Mouse (Mus musculus) lung, postnatal 0 days (tissue): ENCODE data around the gene Tbc1d22b. TPM values are rescaled to one million over a fixed set of nuclear protein-coding genes. Genes with fewer than 3 reads are reported as not detected.
"Not testable (repeated sequence)": the region's sequence is repeated elsewhere in the genome, so short reads cannot be mapped to it uniquely, and the experiment has no call there.

Source experiments
- ATAC-seq: fragments of 200-750 bp; cut with Nextera tagmentation; 2 replicates; pipeline ENCODE4 v1.8.0; 2017; ENCODE audit warnings: moderate library complexity
- DNase-seq: peaks from one replicate; pipeline ENCODE4 v3.0.0-alpha.2; 2016; ENCODE audit warnings: low spot score
- H3K27ac ChIP-seq: fragments of 300-500 bp; sonication (generic); 2 replicates; pipeline ENCODE4 v1.5.1; 2014; ENCODE audit warnings: antibody characterized with exemption, mild to moderate bottlenecking, low read length, mixed read lengths
- H3K27me3 ChIP-seq: fragments of 300-500 bp; sonication (generic); replicated peaks from 2 replicates; pipeline ENCODE4 v1.6.1; 2014; ENCODE audit warnings: low read length, mixed read lengths; ENCODE audit not compliant: insufficient read depth
- H3K36me3 ChIP-seq: fragments of 300-500 bp; sonication (generic); 2 replicates; pipeline ENCODE4 v1.6.1; 2014; ENCODE audit warnings: low read length, mixed read lengths; ENCODE audit not compliant: insufficient read depth
- H3K4me1 ChIP-seq: fragments of 300-500 bp; sonication (generic); 2 replicates; pipeline ENCODE4 v1.6.1; 2014; ENCODE audit warnings: antibody characterized with exemption, low read depth, low read length, mixed read lengths; ENCODE audit not compliant: insufficient read depth
- H3K4me2 ChIP-seq: fragments of 300-500 bp; sonication (generic); replicated peaks from 2 replicates; pipeline ENCODE4 v1.6.1; 2014; ENCODE audit warnings: low read depth, mild to moderate bottlenecking, low read length, moderate library complexity, mixed read lengths
- H3K4me3 ChIP-seq: fragments of 300-500 bp; sonication (generic); 2 replicates; pipeline ENCODE4 v1.5.1; 2014; ENCODE audit warnings: low read depth, low read length
- H3K9ac ChIP-seq: fragments of 300-500 bp; sonication (generic); replicated peaks from 2 replicates; pipeline ENCODE4 v1.6.1; 2014; ENCODE audit warnings: low read depth, mild to moderate bottlenecking
- H3K9me3 ChIP-seq: fragments of 300-500 bp; sonication (generic); 2 replicates; pipeline ENCODE4 v1.6.1; 2016; ENCODE audit warnings: low read length, mixed read lengths
- CTCF ChIP-seq: IDR thresholded peaks from 2 replicates; pipeline ENCODE4 v1.5.1; 2016; ENCODE audit warnings: antibody characterized with exemption, mild to moderate bottlenecking
- EP300 ChIP-seq: IDR thresholded peaks from 2 replicates; pipeline ENCODE4 v1.6.1; 2016; ENCODE audit warnings: antibody characterized with exemption, mild to moderate bottlenecking, control low read depth
- whole genome bisulfite sequencing: fragments of 180-500 bp; shearing (Covaris S2); extraction: QIAGEN DNeasy Blood & Tissue Kit; methylation state at CpG from one replicate; pipeline ENCODE4 v1.1.7; 2014; 5-methylcytosine and 5-hydroxymethylcytosine counted together
- polyA plus RNA-seq: library from polyadenylated mRNA; unstranded; fragments of >200 nt; fragmentation: Nextera tagmentation; extraction: Ambion mirVana; gene quantifications from 2 replicates; pipeline ENCODE4 v1.2.1, GENCODE M21; 2015

Gene Tbc1d22b
- polyA plus RNA-seq, 1 experiment from 2014 or later = 5.9 TPM

DNA sequence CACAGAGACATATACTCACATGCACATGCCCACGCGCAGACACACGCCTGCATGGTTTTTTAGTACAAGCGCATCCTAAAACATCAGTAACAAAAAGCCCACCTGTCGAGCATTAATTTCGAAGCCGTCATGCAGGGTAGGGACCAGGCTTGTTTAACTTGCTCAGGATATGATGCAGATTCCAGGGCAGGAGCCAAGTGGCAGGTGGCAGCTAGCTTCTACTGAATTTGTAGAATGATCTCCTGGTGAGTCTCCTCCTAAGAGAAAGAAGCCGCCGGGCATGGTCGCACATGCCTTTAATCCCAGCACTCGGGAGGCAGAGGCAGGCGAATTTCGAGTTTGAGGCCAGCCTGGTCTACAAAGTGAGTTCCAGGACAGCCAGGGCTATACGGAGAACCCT is 49.5 kb downstream of the Tbc1d22b start:
- H3K27me3 ChIP-seq = no peaks in the 10 kb centered on the region
- H3K9ac ChIP-seq = no peak overlapping the region
- WGBS = 95% methylated on average over 14 of the region's 14 CpGs
- H3K36me3 ChIP-seq = 0 out of 2 replicates have a peak, but pooled peaks cover 3% of the 10 kb centered on the region
- no peaks in the 10 kb centered on the region; the same call in 1 of the 2 replicates for H3K4me1 ChIP-seq
- no peak for DNase-seq
- TF ChIP-seq CTCF (no peak), EP300 (no peak)
- ATAC-seq = no peak
- no peak overlapping the region for H3K27ac ChIP-seq
- no peak overlapping the region for H3K4me2 ChIP-seq
- H3K4me3 ChIP-seq = no peak overlapping the region
- H3K9me3 ChIP-seq = no peaks in the 10 kb centered on the region

DNA sequence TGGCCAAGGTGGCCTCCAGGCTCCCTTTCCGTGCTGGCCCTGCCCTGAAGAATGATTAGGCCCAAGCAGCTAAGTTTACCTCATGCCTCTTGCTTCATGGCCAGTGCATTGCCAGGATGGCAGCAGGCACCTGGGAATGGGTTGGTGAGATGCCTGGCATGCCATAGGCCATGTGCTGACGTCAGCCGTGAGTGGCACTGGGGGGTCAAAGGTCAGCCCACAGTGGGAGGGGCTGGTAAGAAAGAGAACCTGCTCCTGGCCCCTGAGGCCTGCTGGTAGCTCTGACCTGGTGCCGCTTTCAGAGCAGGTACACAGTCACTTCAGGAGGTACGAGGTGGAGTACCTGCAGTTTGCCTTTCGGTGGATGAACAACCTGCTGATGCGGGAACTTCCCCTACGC is 50.0 kb downstream of the Tbc1d22b start:
- DNase-seq (no peak), ATAC-seq (no peak)
- Histone ChIP-seq H3K27me3 (no peaks in the 10 kb centered on the region), H3K9ac (no peak overlapping the region), H3K4me1 (no peaks in the 10 kb centered on the region; the same call in 1 of the 2 replicates), H3K36me3 (0 out of 2 replicates have a peak, but pooled peaks cover 3% of the 10 kb centered on the region), H3K4me2 (no peak overlapping the region), H3K9me3 (no peaks in the 10 kb centered on the region), H3K4me3 (no peak overlapping the region), H3K27ac (no peak overlapping the region)
- TF ChIP-seq EP300 = no peak
- TF ChIP-seq CTCF = no peak
- WGBS = 78% methylated on average over 8 of the region's 8 CpGs

DNA sequence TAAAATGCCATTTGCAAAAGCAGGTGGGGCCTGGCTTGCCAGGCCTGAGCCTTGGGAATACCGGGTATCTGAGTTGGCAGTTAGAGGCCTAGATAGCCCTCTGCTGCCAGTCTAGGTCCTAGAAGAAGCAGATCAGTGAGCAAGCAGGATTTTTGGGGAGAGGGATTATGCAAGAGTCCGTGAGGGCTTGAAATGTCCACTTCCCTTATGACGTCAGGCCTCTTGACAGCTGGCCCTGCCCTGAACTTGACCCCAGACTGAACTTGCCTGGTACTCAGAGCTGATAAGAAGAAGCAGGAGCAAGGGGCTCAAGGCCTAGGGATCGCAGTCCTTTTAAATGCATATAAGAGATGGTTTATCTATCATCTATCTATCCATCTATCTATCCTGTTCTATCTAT is 51.8 kb downstream of the Tbc1d22b start:
- Histone ChIP-seq H3K27ac (peak overlapping the region; percentile 16), H3K4me2 (no peak overlapping the region), H3K9ac (no peak overlapping the region), H3K4me1 (no peaks in the 10 kb centered on the region; the same call in 1 of the 2 replicates), H3K4me3 (no peak overlapping the region), H3K36me3 (0 out of 2 replicates have a peak, but pooled peaks cover 9% of the 10 kb centered on the region), H3K27me3 (no peaks in the 10 kb centered on the region), H3K9me3 (no peaks in the 10 kb centered on the region)
- TF ChIP-seq CTCF (no peak), EP300 (peak; percentile 79)
- 30% methylated on average over 4 of the region's 4 CpGs for WGBS
- peak; percentile 71 for ATAC-seq
- DNase-seq = peak; percentile 82

DNA sequence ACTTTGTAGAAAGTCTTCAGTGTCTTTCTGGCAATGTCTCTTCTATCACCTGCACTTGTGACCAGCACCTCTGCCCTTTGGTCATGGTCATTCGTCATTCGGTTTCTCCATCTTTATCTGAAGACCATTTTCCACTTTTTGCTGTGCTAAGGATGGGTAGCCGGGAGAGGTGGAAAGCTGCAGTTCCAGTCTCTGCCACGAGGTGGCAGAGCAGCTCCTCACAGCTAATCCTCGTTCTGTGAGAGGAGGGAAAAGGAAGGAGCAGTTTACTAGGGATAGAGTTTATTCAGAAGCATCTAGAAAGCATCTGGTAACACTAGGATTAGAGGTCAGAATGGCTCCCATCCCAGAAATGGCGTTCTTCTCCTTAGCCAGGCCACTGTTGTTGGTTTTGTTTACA is 53.7 kb downstream of the Tbc1d22b start:
- WGBS = 13% methylated on average over 6 of the region's 6 CpGs
- no peak overlapping the region for H3K9ac ChIP-seq
- H3K27me3 ChIP-seq = no peaks in the 10 kb centered on the region
- 0 out of 2 replicates have a peak, but pooled peaks cover 9% of the 10 kb centered on the region for H3K36me3 ChIP-seq
- no peaks in the 10 kb centered on the region for H3K9me3 ChIP-seq
- H3K27ac ChIP-seq = no peak overlapping the region
- peak; percentile 86 for DNase-seq
- no peak overlapping the region for H3K4me3 ChIP-seq
- no peak overlapping the region for H3K4me2 ChIP-seq
- TF ChIP-seq EP300 = no peak
- TF ChIP-seq CTCF = peak; percentile 94
- no peaks in the 10 kb centered on the region; the same call in 1 of the 2 replicates for H3K4me1 ChIP-seq
- 0 out of 2 replicates have a peak, but pooled peaks have one; percentile 34 for ATAC-seq

DNA sequence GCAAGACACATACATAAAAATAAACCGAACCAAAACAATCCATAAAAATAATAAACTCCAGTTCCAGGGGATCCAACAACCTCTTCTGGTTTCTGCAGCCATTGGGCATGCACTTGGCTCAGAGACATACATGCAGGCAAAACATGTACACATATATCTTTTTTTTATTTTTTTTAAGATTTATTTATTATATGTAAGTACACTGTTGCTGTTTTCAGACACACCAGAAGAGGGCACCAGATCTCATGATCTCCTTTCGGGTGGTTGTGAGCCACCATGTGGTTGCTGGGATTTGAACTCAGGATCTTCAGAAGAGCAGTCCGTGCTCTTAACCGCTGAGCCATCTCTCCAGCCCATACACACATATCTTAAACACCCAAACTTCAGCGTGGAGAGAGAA is 63.9 kb downstream of the Tbc1d22b start:
- H3K4me3 ChIP-seq, H3K27me3 ChIP-seq, H3K27ac ChIP-seq, H3K4me2 ChIP-seq, H3K9ac ChIP-seq, DNase-seq, H3K36me3 ChIP-seq, H3K9me3 ChIP-seq, ATAC-seq: not testable (repeated sequence)
- peak; percentile 18; the same call in 1 of the 2 replicates for TF ChIP-seq CTCF
- 83% methylated on average over 5 of the region's 5 CpGs for WGBS
- peaks cover 14% of the 10 kb centered on the region; the same call in 1 of the 2 replicates for H3K4me1 ChIP-seq

DNA sequence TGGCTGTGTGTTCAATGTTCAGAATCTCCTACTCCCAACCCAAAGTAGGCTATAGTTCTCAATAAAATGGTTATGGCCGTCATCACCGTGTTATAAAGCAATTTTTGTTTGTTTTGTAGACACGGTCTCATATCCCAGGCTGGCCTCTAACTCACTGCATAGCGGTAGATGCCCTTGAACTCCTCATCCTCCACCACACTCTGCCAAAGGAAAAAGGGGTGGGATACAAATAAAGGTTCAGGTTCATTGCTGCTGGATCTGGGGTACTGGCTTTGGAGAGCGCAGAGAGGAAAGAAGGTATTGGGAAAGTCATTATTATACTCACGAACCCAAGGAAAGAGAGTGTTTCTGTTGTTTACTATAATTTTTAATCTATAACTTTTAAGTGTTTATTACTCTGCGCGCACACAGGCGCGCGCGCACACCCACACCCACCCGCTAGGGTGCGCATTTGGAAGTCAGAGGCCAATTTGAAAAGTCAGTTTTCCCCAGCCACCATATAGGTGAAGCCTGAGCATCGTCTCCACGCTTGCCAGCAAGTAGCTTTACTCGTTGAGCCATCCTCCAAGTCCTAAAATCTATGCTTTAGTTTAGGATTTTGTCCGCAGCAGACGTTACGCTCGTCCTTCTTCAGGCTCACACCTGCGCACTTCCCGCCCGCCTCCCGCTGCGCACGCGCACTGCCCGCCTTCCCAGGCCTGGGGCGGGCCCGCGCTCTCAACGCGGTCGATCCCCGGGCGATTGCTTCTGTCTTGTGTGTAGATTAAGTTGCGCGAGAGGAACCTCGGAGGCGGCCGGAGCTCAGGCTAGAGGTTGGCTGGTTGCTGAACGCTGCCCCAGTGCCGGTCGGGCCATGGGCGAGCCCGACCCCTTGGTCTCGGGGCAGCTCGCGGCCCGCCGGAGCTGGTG is 64.8 kb downstream of the Tbc1d22b start, which contains the start of the genes Rnf8 and Gm28043:
Gene Rnf8, plus strand, starts transcription at position 676 of the 909 bp plus-strand sequence.
Gene Gm28043, plus strand, starts transcription at position 762 of the 909 bp plus-strand sequence.
- Histone ChIP-seq H3K27ac (peak within 1 kb of the TSS; percentile 97), H3K9me3 (no peaks in the 10 kb centered on the region), H3K4me1 (peaks cover 14% of the 10 kb centered on the region; the same call in 1 of the 2 replicates), H3K4me2 (peak within 1 kb of the TSS; percentile 85), H3K27me3 (no peaks in the 10 kb centered on the region), H3K36me3 (no peaks in the 10 kb centered on the region), H3K9ac (peak within 1 kb of the TSS; percentile 95), H3K4me3 (peak within 1 kb of the TSS; percentile 99)
- DNase-seq (peak; percentile 97), ATAC-seq (peak; percentile 96)
- 1% methylated on average over 52 of the region's 52 CpGs for WGBS
- no peak for TF ChIP-seq EP300
- peak; percentile 68 for TF ChIP-seq CTCF
